9 mouse cellular contexts compared by ENCODE assay signal in the genomic region with DNA sequence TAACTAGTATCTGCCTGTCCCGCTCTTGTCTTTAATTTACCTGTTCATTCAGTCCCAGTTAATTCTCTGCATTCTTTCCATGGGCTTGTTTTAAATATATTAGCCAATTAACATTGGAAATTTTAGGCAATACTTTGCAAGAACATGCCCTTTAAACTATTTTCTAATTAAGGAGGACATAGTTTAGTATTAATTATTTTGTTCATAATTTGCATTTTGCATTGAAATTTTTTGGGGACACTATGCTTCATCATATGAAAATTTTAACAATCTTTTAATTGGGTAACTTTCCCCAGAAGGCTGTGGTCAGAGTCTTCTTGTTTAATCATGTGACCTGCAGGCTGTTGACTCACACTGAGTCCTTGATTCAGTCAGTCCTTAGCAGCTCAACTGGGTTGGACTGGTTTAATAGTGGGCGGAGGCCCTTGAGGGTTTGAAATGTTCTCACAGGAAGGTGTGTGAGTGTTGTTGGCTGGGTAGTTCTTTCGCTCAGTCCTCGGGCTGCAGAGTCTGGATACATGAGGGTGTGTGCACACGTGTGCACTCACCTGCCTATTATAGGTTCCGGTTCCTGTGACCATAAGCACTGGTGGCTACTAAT.
DNase-seq lines count a peak whose midpoint lies in the region; ATAC-seq and TF ChIP-seq lines count a peak whose summit lies in the region.
"Had no signal": no experiment of that assay in that cellular context is flagged by ENCODE, and none has a peak within 500 bp of the region (broad histone marks: within the 10 kb centered on the region; RNA-seq: fewer than 3 reads in every experiment).

No protein-coding gene starts in this region.

- no peaks in the 10 kb centered on the region for H3K9me3 ChIP-seq in forebrain, embryonic 13.5 days (replicated peaks)
- H3K9me3 ChIP-seq in limb, embryonic 12.5 days = no peaks in the 10 kb centered on the region
- H3K9me3 ChIP-seq: neural tube, embryonic 13.5 days had no signal

- no peak overlapping the region for H3K4me2 ChIP-seq in forebrain, embryonic 13.5 days
- H3K4me2 ChIP-seq in limb, embryonic 12.5 days = 0 out of 2 replicates have a peak overlapping the region, but pooled peaks have one; percentile 4
- H3K4me2 ChIP-seq: neural tube, embryonic 13.5 days had no signal

- peaks cover 20% of the 10 kb centered on the region for H3K36me3 ChIP-seq in C2C12 (ENCODE audit: control insufficient read depth, insufficient read depth)
- H3K36me3 ChIP-seq in forebrain, embryonic 13.5 days (ENCODE audit: poor library complexity, severe bottlenecking) = no peaks in the 10 kb centered on the region
- no peaks in the 10 kb centered on the region; the same call in 1 of the 2 replicates for H3K36me3 ChIP-seq in limb, embryonic 12.5 days
- no peaks in the 10 kb centered on the region for H3K36me3 ChIP-seq in thymus, adult 2 months (ENCODE audit: control insufficient read depth, insufficient read depth, low read length)

- H3K27ac ChIP-seq in forebrain, embryonic 13.5 days = no peak overlapping the region
- H3K27ac ChIP-seq in limb, embryonic 12.5 days = peak overlapping the region; percentile 80
- H3K27ac ChIP-seq in thymus, adult 2 months (ENCODE audit: control insufficient read depth, insufficient read depth, low read length) = no peak overlapping the region
- H3K27ac ChIP-seq: neural tube, embryonic 13.5 days had no signal

- H3K4me3 ChIP-seq in C2C12 (ENCODE audit: insufficient read depth, poor library complexity, severe bottlenecking) = no peak overlapping the region
- H3K4me3 ChIP-seq in forebrain, embryonic 13.5 days = no peak overlapping the region
- H3K4me3 ChIP-seq in limb, embryonic 12.5 days (replicated peaks) = no peak overlapping the region
- no peak overlapping the region for H3K4me3 ChIP-seq in thymus, adult 2 months (ENCODE audit: control insufficient read depth, insufficient read depth, low read length)
- H3K4me3 ChIP-seq: neural tube, embryonic 13.5 days had no signal

- peak; percentile 14 to 27 for DNase-seq in cerebellum, postnatal 14 days
- no peak for DNase-seq in cerebellum, adult 11-12 months
- DNase-seq in cerebellum, adult 11 months = no peak
- no peak for DNase-seq in spleen, adult 18-20 months
- DNase-seq in thymus, adult 2 months = no peak

- no peak for TF ChIP-seq POLR2A in thymus, adult 2 months (IDR thresholded peaks at IDR 0.05; ENCODE audit: control insufficient read depth, extremely low read depth, insufficient read depth, low read length, poor library complexity)

- H3K79me3 ChIP-seq in C2C12 (ENCODE audit: low read depth) = peaks cover 15% of the 10 kb centered on the region

- peaks cover 26% of the 10 kb centered on the region for H3K4me1 ChIP-seq in forebrain, embryonic 13.5 days
- peaks cover 58% of the 10 kb centered on the region for H3K4me1 ChIP-seq in limb, embryonic 12.5 days (replicated peaks)
- H3K4me1 ChIP-seq in thymus, adult 2 months (replicated peaks; ENCODE audit: control insufficient read depth, insufficient read depth, low read length) = no peaks in the 10 kb centered on the region

- H3K27me3 ChIP-seq in C2C12 (ENCODE audit: control insufficient read depth, insufficient read depth, insufficient read length) = no peaks in the 10 kb centered on the region
- no peaks in the 10 kb centered on the region for H3K27me3 ChIP-seq in forebrain, embryonic 13.5 days
- no peaks in the 10 kb centered on the region for H3K27me3 ChIP-seq in limb, embryonic 12.5 days
- H3K27me3 ChIP-seq in thymus, adult 2 months (ENCODE audit: control insufficient read depth, insufficient read depth, low read length) = no peaks in the 10 kb centered on the region
- H3K27me3 ChIP-seq: neural tube, embryonic 13.5 days had no signal

- 0 out of 2 replicates have a peak, but pooled peaks have one; percentile 39 for ATAC-seq in forebrain, embryonic 13.5 days
- peak; percentile 66; the same call in 1 of the 2 replicates for ATAC-seq in limb, embryonic 12.5 days (ENCODE audit: insufficient number of reproducible peaks, insufficient read depth, low FRiP score, low TSS enrichment, low read depth)

- no peak overlapping the region for H3K9ac ChIP-seq in forebrain, embryonic 13.5 days
- no peak overlapping the region for H3K9ac ChIP-seq in limb, embryonic 12.5 days (replicated peaks)

- no peak for TF ChIP-seq CTCF in C2C12 (IDR thresholded peaks at IDR 0.05; ENCODE audit: control insufficient read depth, insufficient read depth, insufficient read length)
- no peak for TF ChIP-seq CTCF in thymus, adult 2 months (IDR thresholded peaks at IDR 0.05; ENCODE audit: borderline replicate concordance, control insufficient read depth, extremely low read depth, insufficient read depth, low read length, poor library complexity)

- WGBS in forebrain, embryonic 13.5 days = 76% methylated on average over 6 of the region's 6 CpGs
- 35% methylated on average over 6 of the region's 6 CpGs for WGBS in limb, embryonic 12.5 days
- 91% methylated on average over 6 of the region's 6 CpGs for WGBS in thymus, adult 2 months

- H3ac ChIP-seq in C2C12 (ENCODE audit: control insufficient read depth, insufficient read length, low read depth) = no peak overlapping the region

- peaks cover 56% of the 10 kb centered on the region for H3K79me2 ChIP-seq in C2C12 (ENCODE audit: control insufficient read depth, insufficient read depth)

TF ChIP-seq in C2C12, 6 proteins besides CTCF, POLR2A, EP300 and RAD21:
- TF ChIP-seq MYOG (IDR thresholded peaks at IDR 0.05; ENCODE audit: control insufficient read depth, extremely low read depth, insufficient read length) (no peak), FOSL1 (IDR thresholded peaks at IDR 0.05; ENCODE audit: insufficient read depth, low read length, poor library complexity, severe bottlenecking) (no peak), CEBPB (IDR thresholded peaks at IDR 0.05; ENCODE audit: low read depth) (peak; percentile 17), USF1 (IDR thresholded peaks at IDR 0.05; ENCODE audit: low read depth) (peak; percentile 89)
TF ChIP-seq in C2C12: peak in this region for 2.

Comparison
In these comparisons a context has a peak if more than half of its experiments do, and no peak if none do; other contexts are left out.
1. DNase-seq: peak in cerebellum, postnatal 14 days (2 of 2); none in cerebellum, adult 11-12 months (single experiment), cerebellum, adult 11 months (single experiment), spleen, adult 18-20 months (0 of 2) and thymus, adult 2 months (single experiment).